Mouse (Mus musculus): ENCODE measurements at regions not wholly inside any gene's neighbourhood (a gene's known extent, or its start where the extent isn't known, plus 50 kb on each side); places are given as distances from the start of the nearest gene placed in this dataset.

DNA sequence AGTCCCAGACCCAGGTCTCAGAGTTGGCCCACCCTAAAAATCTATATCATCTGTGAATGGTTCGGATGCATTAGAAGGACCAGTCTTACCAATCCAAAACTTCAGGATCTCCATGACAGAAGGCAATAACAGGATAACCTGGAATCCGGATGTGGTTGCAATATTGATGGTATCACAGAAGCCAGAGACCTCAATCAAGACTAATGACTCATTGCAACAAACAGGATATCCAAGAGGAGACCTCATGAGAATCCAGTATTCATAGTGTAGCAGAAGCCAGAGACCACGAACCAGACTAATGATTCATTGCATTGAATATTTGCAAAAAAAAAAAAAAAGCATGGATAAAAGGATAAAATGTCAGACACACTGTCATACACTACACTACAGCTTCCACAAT lies 212.7 kb upstream of the Atp10a start:
- TF ChIP-seq CTCF (conservative IDR thresholded peaks at IDR 0.05; ENCODE audit: insufficient read depth, insufficient read length, low read depth, low read length) (no peak), POLR2A (IDR thresholded peaks at IDR 0.05; ENCODE audit: low read depth, low read length) (no peak)
